Mouse (Mus musculus): ENCODE measurements at regions not wholly inside any gene's neighbourhood (a gene's known extent, or its start where the extent isn't known, plus 50 kb on each side); places are given as distances from the start of the nearest gene placed in this dataset.

DNA sequence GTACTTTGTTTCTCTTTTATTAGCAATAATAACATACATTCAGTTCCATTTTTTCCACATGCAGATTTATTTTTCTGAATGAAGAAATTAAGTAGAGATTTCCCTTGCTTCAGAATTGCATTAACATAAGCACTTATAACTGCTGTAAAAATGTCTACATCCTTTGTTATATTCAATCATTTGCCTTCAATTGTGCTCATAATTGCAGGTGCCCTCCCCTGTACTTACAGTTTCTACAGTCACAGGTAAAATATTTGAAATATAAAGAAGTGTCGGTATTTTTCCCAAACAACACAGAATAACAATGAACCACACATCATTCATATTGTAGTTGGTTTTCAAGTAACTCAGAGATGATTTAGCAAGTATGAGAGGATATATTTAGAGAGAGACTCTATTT, 568.8 kb downstream of the Ptprc start:
- no peak overlapping the region for H3K9ac ChIP-seq (ENCODE audit: low read depth, low read length)
- 94% methylated on average over 1 of the region's 1 CpGs for WGBS
- no peaks in the 10 kb centered on the region for H3K36me3 ChIP-seq (ENCODE audit: control insufficient read depth, insufficient read depth, low read length)
- no peaks in the 10 kb centered on the region for H3K27me3 ChIP-seq (ENCODE audit: control insufficient read depth, insufficient read depth, low read length)
- 0 out of 2 replicates have a peak, but pooled peaks cover 2% of the 10 kb centered on the region for H3K4me1 ChIP-seq (replicated peaks; ENCODE audit: control insufficient read depth, insufficient read depth, low read length)
- DNase-seq (ENCODE audit: low spot score) (no peak), ATAC-seq (ENCODE audit: low FRiP score) (no peak; the same call in 1 of the 2 replicates)
- H3K4me3 ChIP-seq (ENCODE audit: low read depth, low read length) = no peak overlapping the region
- no peaks in the 10 kb centered on the region for H3K9me3 ChIP-seq (ENCODE audit: control insufficient read depth, low read length)
- H3K4me2 ChIP-seq (replicated peaks; ENCODE audit: low read depth, low read length) = no peak overlapping the region
- H3K27ac ChIP-seq (ENCODE audit: low read depth, low read length) = no peak overlapping the region

DNA sequence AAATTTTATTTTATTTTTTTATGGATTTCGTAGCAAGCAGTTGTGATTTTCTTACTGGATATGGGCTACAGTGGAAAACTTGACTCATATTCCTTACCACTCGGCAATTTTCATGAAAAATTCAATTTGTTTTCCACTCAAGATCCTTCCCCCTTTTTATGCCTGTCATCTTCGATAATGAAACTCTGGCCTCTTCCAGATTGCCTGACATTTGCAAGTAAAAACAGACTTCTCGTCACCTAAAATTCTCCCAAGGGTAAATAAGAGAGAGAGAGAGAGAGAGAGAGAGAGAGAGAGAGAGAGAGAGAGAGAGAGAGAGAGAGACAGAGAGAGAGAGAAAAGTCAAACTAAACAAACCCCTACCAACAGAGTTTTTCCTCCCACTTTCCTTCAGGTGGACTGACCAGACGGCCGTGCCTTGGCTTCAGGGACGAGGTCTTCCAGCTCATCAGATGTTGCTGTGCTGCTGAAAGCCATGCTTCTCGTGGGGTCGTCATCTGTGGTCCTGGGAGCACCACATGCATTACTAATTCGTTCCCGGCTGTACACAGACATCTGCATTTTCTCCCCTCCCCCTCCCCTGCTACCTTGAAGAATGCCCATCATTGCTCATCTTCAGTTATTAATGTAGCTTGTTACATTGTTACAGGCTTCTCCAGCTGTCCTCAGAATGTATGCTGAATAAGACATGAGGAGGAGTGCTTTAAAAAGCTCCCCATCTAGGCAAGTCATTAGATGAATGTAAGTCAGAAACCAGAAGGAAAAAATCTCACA, 569.4 kb downstream of the Ptprc start:
- Histone ChIP-seq H3K9me3 (ENCODE audit: control insufficient read depth, low read length) (no peaks in the 10 kb centered on the region), H3K36me3 (ENCODE audit: control insufficient read depth, insufficient read depth, low read length) (no peaks in the 10 kb centered on the region), H3K4me1 (replicated peaks; ENCODE audit: control insufficient read depth, insufficient read depth, low read length) (0 out of 2 replicates have a peak, but pooled peaks cover 2% of the 10 kb centered on the region), H3K4me2 (replicated peaks; ENCODE audit: low read depth, low read length) (0 out of 2 replicates have a peak overlapping the region, but pooled peaks have one; percentile 7), H3K27me3 (ENCODE audit: control insufficient read depth, insufficient read depth, low read length) (no peaks in the 10 kb centered on the region), H3K27ac (ENCODE audit: low read depth, low read length) (peak overlapping the region; percentile 60), H3K4me3 (ENCODE audit: low read depth, low read length) (peak overlapping the region; percentile 6; the same call in 1 of the 2 replicates), H3K9ac (ENCODE audit: low read depth, low read length) (no peak overlapping the region)
- DNase-seq (ENCODE audit: low spot score) (peak; percentile 58), ATAC-seq (ENCODE audit: low FRiP score) (peak; percentile 84)
- 46% methylated on average over 11 of the region's 11 CpGs for WGBS

DNA sequence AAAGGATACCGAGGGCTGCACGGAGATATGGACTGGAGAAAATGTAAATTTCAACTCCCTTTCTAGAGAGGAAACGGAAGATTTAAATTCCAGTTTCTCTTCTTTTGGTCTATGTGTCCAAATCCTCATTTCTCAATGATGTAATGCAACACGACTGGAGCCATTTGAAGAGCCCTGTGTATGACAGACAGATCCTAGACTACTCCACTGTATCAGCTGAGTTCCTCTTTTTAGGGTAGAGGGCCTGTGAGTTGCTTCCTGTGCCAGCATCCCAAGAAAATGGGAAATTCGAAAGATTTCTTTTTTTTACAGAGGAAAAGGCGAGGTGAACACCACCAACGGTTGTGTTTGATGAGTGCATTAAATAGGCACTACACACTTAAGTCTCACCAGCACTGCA, 581.8 kb downstream of the Ptprc start:
- no peaks in the 10 kb centered on the region for H3K27me3 ChIP-seq (ENCODE audit: control insufficient read depth, insufficient read depth, low read length)
- no peak overlapping the region for H3K9ac ChIP-seq (ENCODE audit: low read depth, low read length)
- no peak overlapping the region for H3K27ac ChIP-seq (ENCODE audit: low read depth, low read length)
- no peak overlapping the region for H3K4me3 ChIP-seq (ENCODE audit: low read depth, low read length)
- no peaks in the 10 kb centered on the region for H3K9me3 ChIP-seq (ENCODE audit: control insufficient read depth, low read length)
- H3K4me2 ChIP-seq (replicated peaks; ENCODE audit: low read depth, low read length) = no peak overlapping the region
- no peaks in the 10 kb centered on the region for H3K36me3 ChIP-seq (ENCODE audit: control insufficient read depth, insufficient read depth, low read length)
- no peaks in the 10 kb centered on the region for H3K4me1 ChIP-seq (replicated peaks; ENCODE audit: control insufficient read depth, insufficient read depth, low read length)
- WGBS = 93% methylated on average over 7 of the region's 7 CpGs
- ATAC-seq (ENCODE audit: low FRiP score) (no peak), DNase-seq (ENCODE audit: low spot score) (no peak)

GRCm38 (mm10) chr1:137591891-137592290, 583.6 kb downstream of the Ptprc start:
- no peaks in the 10 kb centered on the region for H3K9me3 ChIP-seq (ENCODE audit: control insufficient read depth, low read length)
- H3K36me3 ChIP-seq (ENCODE audit: control insufficient read depth, insufficient read depth, low read length) = no peaks in the 10 kb centered on the region
- H3K4me3 ChIP-seq (ENCODE audit: low read depth, low read length) = no peak overlapping the region
- DNase-seq (ENCODE audit: low spot score) (no peak), ATAC-seq (ENCODE audit: low FRiP score) (no peak)
- H3K9ac ChIP-seq (ENCODE audit: low read depth, low read length) = no peak overlapping the region
- H3K4me1 ChIP-seq (replicated peaks; ENCODE audit: control insufficient read depth, insufficient read depth, low read length) = no peaks in the 10 kb centered on the region
- no peak overlapping the region for H3K27ac ChIP-seq (ENCODE audit: low read depth, low read length)
- no peaks in the 10 kb centered on the region for H3K27me3 ChIP-seq (ENCODE audit: control insufficient read depth, insufficient read depth, low read length)
- no peak overlapping the region for H3K4me2 ChIP-seq (replicated peaks; ENCODE audit: low read depth, low read length)
- 82% methylated on average over 2 of the region's 2 CpGs for whole genome bisulfite sequencing

DNA sequence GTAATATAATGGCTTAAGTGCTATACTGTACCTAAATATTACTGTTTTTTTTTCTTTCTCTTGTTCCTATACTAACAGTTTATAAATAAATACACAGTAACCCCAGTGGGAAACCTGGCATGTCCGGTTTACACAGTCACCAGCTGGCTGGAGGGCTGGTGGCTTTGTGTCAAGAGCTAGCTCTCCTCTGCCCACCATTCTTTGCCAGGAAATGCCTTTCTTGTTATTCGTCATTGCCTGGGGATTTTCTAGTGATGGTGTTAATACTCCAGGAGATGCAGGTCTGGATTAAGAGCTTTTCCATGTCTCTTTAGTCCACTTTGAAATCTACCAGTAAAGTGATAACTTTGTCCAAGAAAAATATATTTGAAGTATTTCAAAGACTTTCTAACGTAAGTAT, 584.2 kb downstream of the Ptprc start:
- H3K27ac ChIP-seq (ENCODE audit: low read depth, low read length) = no peak overlapping the region
- no peaks in the 10 kb centered on the region for H3K4me1 ChIP-seq (replicated peaks; ENCODE audit: control insufficient read depth, insufficient read depth, low read length)
- 66% methylated on average over 3 of the region's 3 CpGs for WGBS
- DNase-seq (ENCODE audit: low spot score) (no peak), ATAC-seq (ENCODE audit: low FRiP score) (no peak)
- no peak overlapping the region for H3K9ac ChIP-seq (ENCODE audit: low read depth, low read length)
- H3K36me3 ChIP-seq (ENCODE audit: control insufficient read depth, insufficient read depth, low read length) = no peaks in the 10 kb centered on the region
- H3K9me3 ChIP-seq (ENCODE audit: control insufficient read depth, low read length) = no peaks in the 10 kb centered on the region
- H3K27me3 ChIP-seq (ENCODE audit: control insufficient read depth, insufficient read depth, low read length) = no peaks in the 10 kb centered on the region
- no peak overlapping the region for H3K4me3 ChIP-seq (ENCODE audit: low read depth, low read length)
- no peak overlapping the region for H3K4me2 ChIP-seq (replicated peaks; ENCODE audit: low read depth, low read length)

GRCm38 (mm10) chr1:137588304-137589300, 586.9 kb downstream of the Ptprc start:
- H3K27ac ChIP-seq (ENCODE audit: low read depth, low read length) = no peak overlapping the region
- H3K4me2 ChIP-seq (replicated peaks; ENCODE audit: low read depth, low read length) = no peak overlapping the region
- H3K9me3 ChIP-seq (ENCODE audit: control insufficient read depth, low read length) = no peaks in the 10 kb centered on the region
- H3K9ac ChIP-seq (ENCODE audit: low read depth, low read length) = no peak overlapping the region
- no peaks in the 10 kb centered on the region for H3K36me3 ChIP-seq (ENCODE audit: control insufficient read depth, insufficient read depth, low read length)
- H3K27me3 ChIP-seq (ENCODE audit: control insufficient read depth, insufficient read depth, low read length) = no peaks in the 10 kb centered on the region
- DNase-seq (ENCODE audit: low spot score) (no peak), ATAC-seq (ENCODE audit: low FRiP score) (no peak)
- WGBS = 93% methylated on average over 6 of the region's 6 CpGs
- H3K4me1 ChIP-seq (replicated peaks; ENCODE audit: control insufficient read depth, insufficient read depth, low read length) = no peaks in the 10 kb centered on the region
- H3K4me3 ChIP-seq (ENCODE audit: low read depth, low read length) = no peak overlapping the region

GRCm38 (mm10) chr1:137587481-137588228, 587.9 kb downstream of the Ptprc start:
- Histone ChIP-seq H3K4me2 (replicated peaks; ENCODE audit: low read depth, low read length) (no peak overlapping the region), H3K4me1 (replicated peaks; ENCODE audit: control insufficient read depth, insufficient read depth, low read length) (no peaks in the 10 kb centered on the region), H3K4me3 (ENCODE audit: low read depth, low read length) (no peak overlapping the region), H3K27me3 (ENCODE audit: control insufficient read depth, insufficient read depth, low read length) (no peaks in the 10 kb centered on the region), H3K36me3 (ENCODE audit: control insufficient read depth, insufficient read depth, low read length) (no peaks in the 10 kb centered on the region), H3K9ac (ENCODE audit: low read depth, low read length) (no peak overlapping the region), H3K9me3 (ENCODE audit: control insufficient read depth, low read length) (no peaks in the 10 kb centered on the region), H3K27ac (ENCODE audit: low read depth, low read length) (no peak overlapping the region)
- DNase-seq (ENCODE audit: low spot score) = no peak
- 90% methylated on average over 12 of the region's 12 CpGs for WGBS
- ATAC-seq (ENCODE audit: low FRiP score) = no peak

DNA sequence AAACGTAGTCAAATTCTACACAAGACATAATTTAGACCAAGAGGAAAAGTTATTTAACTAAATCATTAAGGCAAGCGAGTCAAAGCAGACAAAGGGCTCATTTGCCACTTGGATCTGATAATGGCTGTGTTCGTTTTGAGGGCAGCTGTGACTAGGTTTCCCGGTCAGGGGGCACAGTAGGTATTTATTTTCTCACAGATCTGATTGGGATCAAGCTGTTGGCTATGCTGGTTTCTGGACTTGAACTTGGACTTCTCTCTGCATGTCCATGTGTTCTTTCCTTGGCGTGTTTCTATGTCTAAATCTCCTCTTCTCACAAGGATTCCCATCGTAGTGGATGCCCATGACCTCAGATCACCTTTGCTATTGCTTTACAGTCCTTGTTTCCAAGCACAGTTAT, 590.8 kb downstream of the Ptprc start:
- Histone ChIP-seq H3K4me3 (ENCODE audit: low read depth, low read length) (no peak overlapping the region), H3K4me2 (replicated peaks; ENCODE audit: low read depth, low read length) (no peak overlapping the region), H3K27ac (ENCODE audit: low read depth, low read length) (no peak overlapping the region), H3K9me3 (ENCODE audit: control insufficient read depth, low read length) (no peaks in the 10 kb centered on the region), H3K36me3 (ENCODE audit: control insufficient read depth, insufficient read depth, low read length) (no peaks in the 10 kb centered on the region), H3K27me3 (ENCODE audit: control insufficient read depth, insufficient read depth, low read length) (no peaks in the 10 kb centered on the region), H3K4me1 (replicated peaks; ENCODE audit: control insufficient read depth, insufficient read depth, low read length) (no peaks in the 10 kb centered on the region), H3K9ac (ENCODE audit: low read depth, low read length) (no peak overlapping the region)
- 81% methylated on average over 6 of the region's 6 CpGs for WGBS
- ATAC-seq (ENCODE audit: low FRiP score) (no peak), DNase-seq (ENCODE audit: low spot score) (no peak)

All from hindbrain, embryonic 11.5 days (tissue).